ENCODE assay signal across 10 mouse cellular contexts in the genomic region with DNA sequence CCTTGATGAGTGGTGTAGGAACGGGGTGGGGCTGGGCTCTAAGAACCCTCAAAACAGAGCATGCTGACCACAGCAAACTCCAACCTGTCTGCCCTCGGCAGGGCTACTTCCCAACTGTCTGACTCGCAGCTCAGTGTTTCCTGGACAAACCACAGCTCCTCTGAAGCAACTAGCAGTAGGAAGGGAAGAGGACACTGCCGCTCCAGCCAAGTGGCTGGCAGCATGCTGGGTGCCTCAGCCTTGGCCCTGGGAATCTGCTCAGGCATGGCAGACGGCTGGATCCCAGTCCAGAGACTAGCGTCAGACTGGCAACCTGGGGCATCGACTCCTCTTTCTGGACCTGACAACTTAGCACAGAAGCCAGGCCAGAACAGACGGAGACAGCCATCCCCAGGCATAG. TPM values are rescaled to one million over a fixed set of nuclear protein-coding genes. Genes with fewer than 3 reads are reported as not detected.
DNase-seq lines count a peak whose midpoint lies in the region; TF ChIP-seq lines count a peak whose summit lies in the region.
"Had no signal": no experiment of that assay in that cellular context is flagged by ENCODE, and none has a peak within 500 bp of the region (broad histone marks: within the 10 kb centered on the region; RNA-seq: fewer than 3 reads in every experiment).

No protein-coding gene starts in this region.

- peaks cover 16% of the 10 kb centered on the region for H3K36me3 ChIP-seq in embryonic facial prominence, embryonic 10.5 days (replicated peaks)

- 87% methylated on average over 8 of the region's 8 CpGs for WGBS in embryonic facial prominence, embryonic 10.5 days

- no peak for TF ChIP-seq POLR2A in bone marrow macrophage, adult 2 months (IDR thresholded peaks at IDR 0.05; ENCODE audit: borderline replicate concordance, low read depth, low read length)

- no peak for DNase-seq in left cerebral cortex, adult 2 months (ENCODE audit: extremely low spot score in 1 of 2, low spot score in 2 of 2)
- no peak for DNase-seq in left cerebral cortex, adult 9 months (ENCODE audit: low spot score in 2 of 2)
- peak; percentile 94 for DNase-seq in cerebellum, adult 9-11 months
- DNase-seq in gastrocnemius, postnatal 36 days, result peak; percentile 25 to 37
- DNase-seq in embryonic facial prominence, embryonic 10.5 days (ENCODE audit: low spot score), result no peak
- no peak for DNase-seq in retina, postnatal 1 day
- DNase-seq: lung, postnatal 36 days had no signal

- no peak overlapping the region for H3K4me3 ChIP-seq in left cerebral cortex, adult 2 months
- no peak overlapping the region for H3K4me3 ChIP-seq in bone marrow macrophage, adult 2 months (ENCODE audit: insufficient read depth, low read length)
- H3K4me3 ChIP-seq in embryonic facial prominence, embryonic 10.5 days, result no peak overlapping the region
- H3K4me3 ChIP-seq: kidney, embryonic 15.5 days had no signal

- intact Hi-C loops in left cerebral cortex, adult 2 months (cut with DNase I), result no loop called here
- intact Hi-C loops in gastrocnemius, postnatal 36 days (cut with DNase I), result no loop called here

- H3K4me1 ChIP-seq in bone marrow macrophage, adult 2 months (ENCODE audit: control insufficient read depth, insufficient read depth, low read length), result peaks cover 42% of the 10 kb centered on the region
- peaks cover 29% of the 10 kb centered on the region for H3K4me1 ChIP-seq in embryonic facial prominence, embryonic 10.5 days

- H3K9me3 ChIP-seq in embryonic facial prominence, embryonic 10.5 days, result no peaks in the 10 kb centered on the region
- H3K9me3 ChIP-seq: kidney, embryonic 15.5 days had no signal

- H3K27me3 ChIP-seq in embryonic facial prominence, embryonic 10.5 days (replicated peaks; ENCODE audit: low read depth, poor library complexity, severe bottlenecking), result no peaks in the 10 kb centered on the region
- H3K27me3 ChIP-seq: kidney, embryonic 15.5 days had no signal

- TF ChIP-seq CTCF in left cerebral cortex, adult 2 months (IDR thresholded peaks at IDR 0.05), result no peak
- TF ChIP-seq CTCF in bone marrow macrophage, adult 2 months (IDR thresholded peaks at IDR 0.05; ENCODE audit: low read depth, low read length), result no peak

- peak overlapping the region; percentile 34 for H3K27ac ChIP-seq in left cerebral cortex, adult 2 months
- 0 out of 2 replicates have a peak overlapping the region, but pooled peaks have one; percentile 9 for H3K27ac ChIP-seq in bone marrow macrophage, adult 2 months (ENCODE audit: insufficient read depth, low read depth, low read length)
- H3K27ac ChIP-seq in embryonic facial prominence, embryonic 10.5 days (replicated peaks), result no peak overlapping the region
- H3K27ac ChIP-seq: kidney, embryonic 15.5 days had no signal

RNA-seq across cellular contexts. Expression of a gene that starts 22.6 kb away (rescaled TPM):
- total RNA-seq in left cerebral cortex, adult 2 months (2021), result 10 to 100 TPM; 16.3 to 16.8 TPM
- polyA plus RNA-seq in bone marrow macrophage, adult 2 months (2012; ENCODE audit: insufficient read depth, insufficient read length, missing spikeins), result 28.6 and 29.5 TPM in 2 replicates
- 1 to 10 TPM; 7.1 to 7.7 TPM for total RNA-seq in gastrocnemius, postnatal 36 days (2021)
- 20.8 and 25.4 TPM in 2 replicates for polyA plus RNA-seq in embryonic facial prominence, embryonic 10.5 days (2016; fragmentation: Nextera tagmentation; extraction: Ambion mirVana)

RNA-seq across cellular contexts. Expression of a gene that starts 50.5 kb away (rescaled TPM):
- total RNA-seq in left cerebral cortex, adult 2 months (2021), result 100 to 1,000 TPM; 379 TPM
- polyA plus RNA-seq in bone marrow macrophage, adult 2 months (2012; ENCODE audit: insufficient read depth, insufficient read length, missing spikeins), result 72.1 and 72.5 TPM in 2 replicates
- total RNA-seq in gastrocnemius, postnatal 36 days (2021), result under 1 TPM; 0.66 to 0.74 TPM
- 9.3 and 9.6 TPM in 2 replicates for polyA plus RNA-seq in embryonic facial prominence, embryonic 10.5 days (2016; fragmentation: Nextera tagmentation; extraction: Ambion mirVana)
- total RNA-seq: monocyte, adult 5-6 weeks had no signal

Comparison
In these comparisons a context has a peak if more than half of its experiments do, and no peak if none do; other contexts are left out.
1. DNase-seq: peak in cerebellum, adult 9-11 months (single experiment) and gastrocnemius, postnatal 36 days (2 of 2); none in left cerebral cortex, adult 2 months (0 of 2), left cerebral cortex, adult 9 months (0 of 2), embryonic facial prominence, embryonic 10.5 days (single experiment) and retina, postnatal 1 day (single experiment).
2. RNA of a gene that starts 50.5 kb away (total RNA-seq): 379 TPM in left cerebral cortex, adult 2 months; 0.66 to 0.74 TPM in gastrocnemius, postnatal 36 days; every median in the first group is over 100 times any median in the second.